Mouse (Mus musculus) megakaryocyte, embryonic 14.5 days (primary cell): ENCODE data around the gene Tnpo2. TPM values are rescaled to one million over a fixed set of nuclear protein-coding genes. Genes with fewer than 3 reads are reported as not detected.
"Not testable (repeated sequence)": the region's sequence is repeated elsewhere in the genome, so short reads cannot be mapped to it uniquely, and the experiment has no call there.

Experiments used
- H3K27me3 ChIP-seq: replicated peaks from 2 replicates; pipeline ENCODE3; 2012; ENCODE audit warnings: inconsistent platforms
- H3K36me3 ChIP-seq: replicated peaks from 2 replicates; pipeline ENCODE3; 2012; ENCODE audit warnings: low read length, inconsistent platforms, mixed read lengths
- H3K4me1 ChIP-seq: 2 replicates; pipeline ENCODE4 v1.6.1; 2012; ENCODE audit warnings: inconsistent platforms
- H3K4me3 ChIP-seq: replicated peaks from 2 replicates; pipeline ENCODE3; 2012; ENCODE audit warnings: moderate library complexity, mild to moderate bottlenecking, inconsistent platforms
- H3K9me3 ChIP-seq: 2 replicates; pipeline ENCODE4 v1.6.1; 2012; ENCODE audit warnings: inconsistent platforms
- FLI1 ChIP-seq: IDR thresholded peaks from 2 replicates; pipeline ENCODE4 v1.6.1; 2012; ENCODE audit warnings: low read length, inconsistent platforms, mixed read lengths
- GATA1 ChIP-seq: IDR thresholded peaks from 3 replicates; pipeline ENCODE4 v1.6.1; 2012; ENCODE audit warnings: mixed read lengths, low read length, inconsistent platforms, borderline replicate concordance
- polyA plus RNA-seq: library from polyadenylated mRNA; stranded (reverse); fragments of >175 nt; gene quantifications from 2 replicates; pipeline ENCODE4 v1.2.3, GENCODE M21; 2012; ENCODE audit warnings: low replicate concordance; ENCODE audit not compliant: insufficient read depth

Tnpo2 gene
- polyA plus RNA-seq, 1 experiment: 5.1 TPM

- H3K4me1 ChIP-seq: peaks cover 75% of the 10 kb centered on the region
- peak within 1 kb of the TSS; percentile 99 for H3K4me3 ChIP-seq
- peaks cover 40% of the 10 kb centered on the region for H3K36me3 ChIP-seq
- H3K9me3 ChIP-seq: no peaks in the 10 kb centered on the region
- no peak for TF ChIP-seq GATA1
- no peak for TF ChIP-seq FLI1
- no peaks in the 10 kb centered on the region for H3K27me3 ChIP-seq
Observed at GRCm38 (mm10) chr8:85081216-85081555, 44.5 kb downstream of the Tnpo2 start, which contains the start of gene Wdr83. Wdr83 (minus strand) TSS chr8:85081306.

GRCm38 (mm10) chr8:85082169-85082568 is 45.5 kb downstream of the Tnpo2 start:
- Histone ChIP-seq H3K4me1 (peaks cover 70% of the 10 kb centered on the region), H3K4me3 (peak overlapping the region; percentile 94), H3K36me3 (peaks cover 41% of the 10 kb centered on the region)
- H3K9me3 ChIP-seq, H3K27me3 ChIP-seq: not testable (repeated sequence)

GRCm38 (mm10) chr8:85083108-85083813 is 46.5 kb downstream of the Tnpo2 start, which contains the start of gene Man2b1:
Man2b1 (plus strand) TSS chr8:85083270.
- TF ChIP-seq GATA1 (no peak), FLI1 (no peak)
- H3K4me3 ChIP-seq: peak within 1 kb of the TSS; percentile 94
- H3K36me3 ChIP-seq: peaks cover 45% of the 10 kb centered on the region
- peaks cover 69% of the 10 kb centered on the region for H3K4me1 ChIP-seq
- no peaks in the 10 kb centered on the region for H3K9me3 ChIP-seq
- H3K27me3 ChIP-seq: no peaks in the 10 kb centered on the region

GRCm38 (mm10) chr8:85084633-85085032 is 47.9 kb downstream of the Tnpo2 start:
- Histone ChIP-seq H3K9me3 (no peaks in the 10 kb centered on the region), H3K4me1 (peaks cover 55% of the 10 kb centered on the region), H3K4me3 (peak overlapping the region; percentile 94), H3K36me3 (peaks cover 45% of the 10 kb centered on the region), H3K27me3 (no peaks in the 10 kb centered on the region)
- no peak for TF ChIP-seq FLI1
- TF ChIP-seq GATA1: no peak

DNA sequence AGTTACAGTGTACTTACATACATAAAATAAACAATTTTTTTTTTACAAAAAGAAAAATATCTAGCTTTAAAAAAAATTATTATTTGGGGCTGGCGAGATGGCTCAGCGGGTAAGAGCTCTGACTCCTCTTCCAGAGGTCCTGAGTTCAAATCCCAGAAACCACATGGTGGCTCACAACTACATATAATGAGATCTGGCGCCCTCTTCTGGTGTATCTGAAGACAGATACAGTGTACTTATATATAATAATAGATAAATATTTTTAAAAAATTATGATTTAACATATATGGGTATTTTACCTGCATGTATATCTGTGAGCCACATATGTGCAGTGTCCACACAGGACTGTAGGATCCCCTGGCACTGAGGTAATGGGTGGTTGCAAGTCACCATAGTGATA is 49.5 kb downstream of the Tnpo2 start:
- no peak overlapping the region for H3K4me3 ChIP-seq
- H3K9me3 ChIP-seq: no peaks in the 10 kb centered on the region
- peaks cover 52% of the 10 kb centered on the region for H3K36me3 ChIP-seq
- TF ChIP-seq FLI1 (no peak), GATA1 (no peak)
- no peaks in the 10 kb centered on the region for H3K27me3 ChIP-seq
- peaks cover 44% of the 10 kb centered on the region for H3K4me1 ChIP-seq

- Histone ChIP-seq H3K27me3 (no peaks in the 10 kb centered on the region), H3K9me3 (no peaks in the 10 kb centered on the region), H3K4me3 (no peak overlapping the region), H3K36me3 (peaks cover 77% of the 10 kb centered on the region), H3K4me1 (peaks cover 30% of the 10 kb centered on the region)
- TF ChIP-seq FLI1 (no peak), GATA1 (no peak)
Observed at GRCm38 (mm10) chr8:85088771-85089170, 52.1 kb downstream of the Tnpo2 start.

- Histone ChIP-seq H3K27me3 (no peaks in the 10 kb centered on the region), H3K4me3 (no peak overlapping the region), H3K4me1 (peaks cover 9% of the 10 kb centered on the region), H3K36me3 (peaks cover 88% of the 10 kb centered on the region), H3K9me3 (no peaks in the 10 kb centered on the region)
- no peak for TF ChIP-seq GATA1
- TF ChIP-seq FLI1: no peak
Observed at GRCm38 (mm10) chr8:85090856-85091255, 54.1 kb downstream of the Tnpo2 start.

DNA sequence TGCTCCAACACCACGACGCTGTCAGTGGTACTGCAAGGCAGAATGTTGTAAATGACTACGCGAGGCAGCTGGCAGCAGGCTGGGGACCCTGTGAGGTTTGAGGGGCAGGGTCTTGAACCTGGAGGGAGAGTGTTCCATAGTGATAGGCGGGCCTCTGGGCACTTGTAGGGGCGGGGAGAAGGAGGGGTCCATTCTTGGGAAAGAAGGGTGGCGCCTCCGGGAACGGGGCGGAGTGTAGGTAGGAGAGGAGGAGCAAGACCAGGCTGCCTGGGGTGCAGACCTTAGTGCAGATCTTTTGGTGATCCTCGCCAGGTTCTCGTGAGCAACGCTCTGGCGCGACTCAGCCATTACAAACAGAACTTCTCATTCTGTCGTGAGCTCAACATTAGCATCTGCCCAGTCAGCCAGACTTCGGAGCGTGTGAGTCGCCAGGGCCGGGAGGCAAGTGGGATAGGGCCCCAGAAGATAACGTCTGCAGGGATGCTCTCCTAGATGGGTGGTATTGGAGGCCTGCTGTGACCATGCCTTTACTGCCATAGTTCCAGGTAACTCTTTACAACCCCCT is 54.9 kb downstream of the Tnpo2 start:
- no peaks in the 10 kb centered on the region for H3K27me3 ChIP-seq
- TF ChIP-seq FLI1: no peak
- TF ChIP-seq GATA1: no peak
- peaks cover 91% of the 10 kb centered on the region for H3K36me3 ChIP-seq

DNA sequence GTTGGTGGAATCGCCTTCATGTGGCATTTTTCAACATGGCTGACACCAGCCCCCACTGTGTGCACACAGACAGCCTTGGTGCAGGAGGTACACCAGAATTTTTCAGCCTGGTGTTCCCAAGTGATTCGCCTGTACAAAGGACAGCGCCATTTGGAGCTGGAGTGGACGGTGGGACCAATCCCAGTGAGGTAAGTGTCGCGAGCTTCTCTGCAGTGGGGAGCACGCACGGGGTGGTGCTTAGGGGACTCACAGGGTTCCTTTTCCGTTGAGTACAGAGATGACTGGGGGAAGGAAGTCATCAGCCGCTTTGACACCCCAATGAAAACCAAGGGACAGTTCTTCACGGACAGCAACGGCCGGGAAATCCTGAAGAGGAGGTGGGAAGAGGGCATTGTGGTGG is 58.3 kb downstream of the Tnpo2 start:
- TF ChIP-seq GATA1 (no peak), FLI1 (no peak)
- no peak overlapping the region for H3K4me3 ChIP-seq
- peaks cover 17% of the 10 kb centered on the region for H3K4me1 ChIP-seq
- no peaks in the 10 kb centered on the region for H3K27me3 ChIP-seq
- H3K9me3 ChIP-seq: no peaks in the 10 kb centered on the region
- peaks cover 93% of the 10 kb centered on the region for H3K36me3 ChIP-seq

More for the DNA sequence above, 54.9 kb downstream of the Tnpo2 start:
- no peak overlapping the region for H3K4me3 ChIP-seq
- H3K9me3 ChIP-seq: no peaks in the 10 kb centered on the region
- H3K4me1 ChIP-seq: peaks cover 7% of the 10 kb centered on the region

DNA sequence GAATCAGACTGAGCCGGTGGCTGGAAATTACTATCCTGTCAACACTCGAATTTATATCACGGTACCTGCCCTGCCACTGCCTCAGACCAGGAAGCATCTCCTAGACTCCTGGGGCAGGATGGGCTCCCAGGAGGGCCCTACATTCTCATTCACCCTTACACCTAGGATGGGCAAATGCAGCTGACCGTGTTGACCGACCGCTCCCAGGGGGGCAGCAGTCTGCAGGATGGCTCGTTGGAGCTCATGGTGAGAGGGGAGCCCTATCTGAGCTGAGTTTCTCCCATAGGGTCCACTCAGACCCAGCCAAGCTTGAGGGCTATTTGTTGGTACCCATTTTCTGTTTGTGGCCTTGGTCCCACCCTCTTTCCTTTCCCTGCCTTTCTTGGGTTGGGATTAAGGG is 58.9 kb downstream of the Tnpo2 start:
- H3K27me3 ChIP-seq: no peaks in the 10 kb centered on the region
- H3K9me3 ChIP-seq: no peaks in the 10 kb centered on the region
- H3K4me3 ChIP-seq: no peak overlapping the region
- peaks cover 93% of the 10 kb centered on the region for H3K36me3 ChIP-seq
- TF ChIP-seq FLI1 (no peak), GATA1 (no peak)
- peaks cover 21% of the 10 kb centered on the region for H3K4me1 ChIP-seq
